Mouse (Mus musculus) heart, adult 2 months (tissue): ENCODE data around the gene Pgbd1.

Experiments used
- CTCF ChIP-seq: fragments of 200-600 bp; IDR thresholded peaks from 2 replicates; pipeline ENCODE4 v1.8.1; 2022; ENCODE audit warnings: antibody characterized with exemption, mild to moderate bottlenecking, moderate library complexity
- POLR2A ChIP-seq: fragments of 200-500 bp; IDR thresholded peaks from 2 replicates; pipeline ENCODE4 v1.6.1; 2011; ENCODE audit warnings: mild to moderate bottlenecking, low read depth, low read length, control low read depth; ENCODE audit not compliant: insufficient read depth

DNA sequence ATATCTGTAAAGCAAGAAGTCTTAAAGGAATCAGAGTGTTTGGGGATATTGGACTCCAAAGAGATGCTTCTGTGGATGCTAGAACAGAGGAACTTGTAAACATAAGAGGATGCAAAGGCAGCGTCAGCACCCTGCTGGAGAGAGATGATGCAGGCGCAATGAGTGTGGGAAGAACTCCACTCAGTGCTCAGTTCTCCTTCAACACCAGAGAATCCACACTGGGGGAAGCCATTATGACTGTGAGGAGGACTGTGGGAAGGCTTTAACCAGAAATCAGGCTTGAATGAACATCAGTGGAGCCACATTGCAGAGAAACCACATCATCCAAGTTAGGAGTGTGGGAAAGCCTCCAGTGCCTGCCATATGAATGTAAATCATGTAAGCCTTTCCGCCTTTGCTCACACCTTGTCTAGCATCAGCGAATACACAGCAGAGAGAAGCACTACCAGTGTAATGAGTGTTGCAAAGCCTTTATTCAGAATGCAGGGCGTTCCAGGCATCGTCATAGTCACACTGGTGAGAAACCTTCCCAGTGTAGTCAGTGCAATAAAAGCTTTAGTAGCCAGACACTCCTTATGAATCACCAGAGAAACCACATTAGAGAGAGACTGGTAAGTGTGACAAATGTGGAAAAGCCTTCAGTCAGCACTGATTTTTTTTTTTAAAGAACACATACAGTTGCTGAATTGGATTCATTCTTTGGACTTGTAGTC, 23.4 kb downstream of the Pgbd1 start:
- TF ChIP-seq CTCF (no peak), POLR2A (no peak)
